Mouse (Mus musculus): Measurements from ENCODE around the gene Ulk1.

Gene Ulk1

DNA sequence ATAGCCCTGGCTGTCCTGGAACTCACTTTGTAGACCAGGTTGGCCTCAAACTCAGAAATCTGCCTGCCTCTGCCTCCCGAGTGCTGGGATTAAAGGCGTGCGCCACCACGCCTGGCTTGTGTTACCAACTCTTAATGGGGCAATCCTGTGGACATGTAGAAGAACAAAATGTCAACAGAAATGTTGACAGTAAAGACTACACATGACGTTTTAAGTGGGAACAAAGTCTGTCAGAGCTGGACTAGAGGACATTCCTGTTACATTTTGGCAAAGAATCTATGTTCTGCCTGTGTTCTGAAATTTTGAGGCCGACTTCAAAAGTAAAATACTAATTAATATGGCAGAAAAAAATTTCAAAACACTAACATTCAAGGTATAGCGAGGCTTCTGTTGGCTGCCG, 46.0 kb downstream of the Ulk1 start:
- no peak for DNase-seq (ENCODE audit: low spot score)

DNA sequence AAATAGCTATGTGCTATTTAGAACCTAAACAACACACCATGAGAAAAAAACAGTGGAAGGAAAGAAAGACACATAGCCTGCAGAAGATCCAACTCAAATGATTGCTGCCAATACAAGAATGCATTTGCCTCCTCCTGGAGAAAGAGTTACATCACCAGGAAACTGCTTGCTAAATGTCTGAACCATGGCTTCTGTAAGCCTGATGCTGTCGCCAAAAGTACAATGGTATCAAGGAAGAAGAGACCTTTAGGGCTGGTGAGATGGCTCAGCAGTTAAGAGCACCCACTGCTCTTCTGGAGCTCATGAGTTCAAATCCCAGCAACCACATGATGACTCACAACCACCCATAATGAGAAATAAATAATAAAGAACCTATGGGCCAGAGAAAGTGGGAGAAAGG, 64.9 kb downstream of the Ulk1 start:
- DNase-seq (ENCODE audit: low spot score): no peak

DNA sequence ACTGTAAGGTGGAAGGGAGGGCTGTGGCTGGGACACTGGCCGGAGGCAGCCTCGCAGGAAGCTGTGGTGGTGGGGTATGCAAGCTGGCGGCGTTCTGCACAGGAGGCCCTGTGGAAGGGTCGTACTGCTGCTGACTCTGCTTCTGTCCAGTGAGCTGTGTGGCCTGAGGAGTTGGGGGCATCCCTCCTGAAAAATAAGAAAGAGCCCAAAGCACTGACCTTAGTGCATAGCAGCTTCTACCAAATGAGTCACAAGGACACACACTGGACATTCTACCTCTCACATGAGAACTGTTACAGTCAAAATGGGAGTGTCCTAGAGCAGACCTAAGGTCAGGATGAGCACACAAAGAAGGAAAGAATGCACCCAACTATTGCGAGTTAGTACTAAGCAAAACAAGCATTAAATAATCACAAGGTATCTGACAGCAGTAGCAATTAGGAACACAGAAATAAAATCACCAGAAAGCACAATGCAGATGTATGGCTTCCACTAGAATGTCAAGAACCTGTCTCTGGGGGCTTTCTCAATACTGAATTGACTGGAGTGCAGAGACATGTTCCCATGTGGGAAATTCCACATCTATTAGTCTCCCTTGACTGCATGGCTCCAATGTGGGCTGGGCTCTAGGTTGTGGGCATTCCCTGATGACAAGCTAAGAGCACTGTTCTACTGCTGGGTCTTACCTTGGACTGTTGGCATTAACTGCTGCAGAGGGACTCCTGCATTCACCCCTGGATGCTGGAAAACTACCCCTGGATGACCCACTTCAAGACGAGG, 70.2 kb downstream of the Ulk1 start:
- DNase-seq (ENCODE audit: low spot score): no peak

DNA sequence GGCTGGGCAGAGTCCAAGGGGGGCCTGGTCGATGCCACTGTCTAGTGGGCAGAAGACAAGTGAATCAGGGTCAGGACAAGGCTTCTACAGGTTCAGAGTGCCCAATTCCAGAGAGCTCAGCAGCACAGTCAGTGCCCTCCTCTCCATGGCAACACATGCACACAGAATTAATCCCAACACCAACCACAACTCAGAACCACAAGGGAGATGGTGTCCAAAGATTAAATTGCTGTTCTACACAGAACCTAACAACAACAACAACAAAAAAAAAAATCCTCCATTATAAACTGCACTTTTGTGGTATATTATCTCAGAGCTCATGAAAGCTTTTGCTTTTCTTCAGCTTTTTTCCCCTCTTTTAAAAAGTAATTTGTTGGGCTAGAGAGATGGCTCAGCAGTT, 74.3 kb downstream of the Ulk1 start:
- no peak for DNase-seq (ENCODE audit: low spot score)
